Mouse (Mus musculus) midbrain, embryonic 12.5 days (tissue): ENCODE data around the gene Hmmr. TPM values are rescaled to one million over a fixed set of nuclear protein-coding genes. Genes with fewer than 3 reads are reported as not detected.
A peak's percentile ranks its signal among the peaks of the same experiment; 100 is the strongest.

ENCODE experiments used
- ATAC-seq: fragments of 200-750 bp; cut with Nextera tagmentation; 2 replicates; pipeline ENCODE4 v1.8.0; 2017; ENCODE audit warnings: low read depth, moderate TSS enrichment, moderate library complexity; ENCODE audit not compliant: low FRiP score
- H3K27ac ChIP-seq: fragments of 300-500 bp; sonication (generic); replicated peaks from 2 replicates; pipeline ENCODE4 v1.5.1; 2016; ENCODE audit warnings: mild to moderate bottlenecking
- H3K27me3 ChIP-seq: fragments of 300-500 bp; sonication (generic); 2 replicates; pipeline ENCODE4 v1.6.1; 2016; ENCODE audit warnings: mild to moderate bottlenecking
- H3K36me3 ChIP-seq: fragments of 300-500 bp; sonication (generic); 2 replicates; pipeline ENCODE4 v1.6.1; 2016
- H3K4me1 ChIP-seq: fragments of 300-500 bp; sonication (generic); 2 replicates; pipeline ENCODE4 v1.6.1; 2016
- H3K4me2 ChIP-seq: fragments of 300-500 bp; sonication (generic); replicated peaks from 2 replicates; pipeline ENCODE4 v1.6.1; 2016; ENCODE audit warnings: mild to moderate bottlenecking, moderate library complexity
- H3K4me3 ChIP-seq: fragments of 300-500 bp; sonication (generic); 2 replicates; pipeline ENCODE4 v1.5.1; 2016; ENCODE audit warnings: mild to moderate bottlenecking
- H3K9ac ChIP-seq: fragments of 300-500 bp; sonication (generic); replicated peaks from 2 replicates; pipeline ENCODE4 v1.6.1; 2016; ENCODE audit warnings: mild to moderate bottlenecking, moderate library complexity
- H3K9me3 ChIP-seq: fragments of 300-500 bp; sonication (generic); 2 replicates; pipeline ENCODE4 v1.6.1; 2016; ENCODE audit warnings: mild to moderate bottlenecking
- WGBS: fragments of 180-500 bp; shearing (Covaris S2); methylation state at CpG from one replicate; pipeline ENCODE4 v1.1.7; 2016; 5-methylcytosine and 5-hydroxymethylcytosine counted together
- polyA plus RNA-seq: library from polyadenylated mRNA; unstranded; fragments of >200 nt; fragmentation: Nextera tagmentation; extraction: Ambion mirVana; gene quantifications from 2 replicates; pipeline ENCODE4 v1.2.1, GENCODE M21; 2016

Hmmr gene
- 48.5 and 49.0 TPM in 2 replicates for polyA plus RNA-seq

- WGBS, result under 1% methylated on average over 52 of the region's 52 CpGs
- no peaks in the 10 kb centered on the region for H3K9me3 ChIP-seq
- H3K27me3 ChIP-seq, result no peaks in the 10 kb centered on the region
- peaks cover 25% of the 10 kb centered on the region for H3K36me3 ChIP-seq
- peak; percentile 98 for ATAC-seq
- peak within 1 kb of the TSS; percentile 82 for H3K4me2 ChIP-seq
- H3K9ac ChIP-seq, result peak within 1 kb of the TSS; percentile 93
- peak within 1 kb of the TSS; percentile 71 for H3K27ac ChIP-seq
- H3K4me1 ChIP-seq, result peaks cover 30% of the 10 kb centered on the region
- H3K4me3 ChIP-seq, result peak within 1 kb of the TSS; percentile 91
Observed at GRCm38 (mm10) chr11:40733339-40734174, at the start of gene Hmmr, which contains the start of gene Nudcd2. Hmmr (minus strand) TSS chr11:40733422. Nudcd2 (plus strand) TSS chr11:40733667.

- Histone ChIP-seq H3K36me3 (no peaks in the 10 kb centered on the region), H3K27me3 (no peaks in the 10 kb centered on the region), H3K9ac (no peak overlapping the region), H3K9me3 (no peaks in the 10 kb centered on the region), H3K27ac (no peak overlapping the region), H3K4me1 (no peaks in the 10 kb centered on the region), H3K4me3 (no peak overlapping the region), H3K4me2 (no peak overlapping the region)
- WGBS, result 72% methylated on average over 2 of the region's 2 CpGs
- no peak for ATAC-seq
Observed at GRCm38 (mm10) chr11:40781857-40782256, 48.6 kb upstream of the Hmmr start.

GRCm38 (mm10) chr11:40775315-40776269, 42.4 kb upstream of the Hmmr start:
- ATAC-seq, result no peak
- Histone ChIP-seq H3K36me3 (no peaks in the 10 kb centered on the region), H3K9me3 (no peaks in the 10 kb centered on the region), H3K27ac (no peak overlapping the region), H3K27me3 (no peaks in the 10 kb centered on the region), H3K4me3 (no peak overlapping the region), H3K4me1 (no peaks in the 10 kb centered on the region), H3K4me2 (no peak overlapping the region), H3K9ac (no peak overlapping the region)
- WGBS, result 54% methylated on average over 12 of the region's 12 CpGs

- Histone ChIP-seq H3K9ac (no peak overlapping the region), H3K4me2 (no peak overlapping the region), H3K4me1 (no peaks in the 10 kb centered on the region), H3K9me3 (no peaks in the 10 kb centered on the region), H3K36me3 (no peaks in the 10 kb centered on the region), H3K27me3 (no peaks in the 10 kb centered on the region), H3K4me3 (no peak overlapping the region), H3K27ac (no peak overlapping the region)
- no peak for ATAC-seq
- WGBS, result 86% methylated on average over 4 of the region's 4 CpGs
Observed at GRCm38 (mm10) chr11:40764690-40765089, 31.5 kb upstream of the Hmmr start.

- WGBS, result 39% methylated on average over 2 of the region's 2 CpGs
- H3K4me1 ChIP-seq, result no peaks in the 10 kb centered on the region
Observed at GRCm38 (mm10) chr11:40763395-40763794, 30.2 kb upstream of the Hmmr start.

GRCm38 (mm10) chr11:40759896-40760295, 26.7 kb upstream of the Hmmr start:
- Histone ChIP-seq H3K4me3 (no peak overlapping the region), H3K4me1 (0 out of 2 replicates have a peak, but pooled peaks cover 2% of the 10 kb centered on the region), H3K9ac (no peak overlapping the region), H3K9me3 (no peaks in the 10 kb centered on the region), H3K27me3 (no peaks in the 10 kb centered on the region), H3K36me3 (no peaks in the 10 kb centered on the region), H3K27ac (no peak overlapping the region), H3K4me2 (no peak overlapping the region)
- WGBS, result 88% methylated on average over 8 of the region's 8 CpGs
- ATAC-seq, result no peak

More at GRCm38 (mm10) chr11:40763395-40763794, 30.2 kb upstream of the Hmmr start:
- no peaks in the 10 kb centered on the region for H3K36me3 ChIP-seq
- no peak overlapping the region for H3K4me2 ChIP-seq
- H3K4me3 ChIP-seq, result no peak overlapping the region
- ATAC-seq, result no peak
- H3K27me3 ChIP-seq, result no peaks in the 10 kb centered on the region
- no peak overlapping the region for H3K27ac ChIP-seq
- H3K9ac ChIP-seq, result no peak overlapping the region
- H3K9me3 ChIP-seq, result no peaks in the 10 kb centered on the region

GRCm38 (mm10) chr11:40755968-40756367, 22.7 kb upstream of the Hmmr start:
- Histone ChIP-seq H3K4me3 (no peak overlapping the region), H3K9ac (no peak overlapping the region), H3K4me1 (peaks cover 7% of the 10 kb centered on the region), H3K36me3 (no peaks in the 10 kb centered on the region), H3K9me3 (no peaks in the 10 kb centered on the region), H3K27ac (no peak overlapping the region), H3K4me2 (peak overlapping the region; percentile 73; the same call in 1 of the 2 replicates), H3K27me3 (no peaks in the 10 kb centered on the region)
- 89% methylated on average over 8 of the region's 8 CpGs for whole genome bisulfite sequencing
- no peak for ATAC-seq

GRCm38 (mm10) chr11:40755109-40755627, 21.9 kb upstream of the Hmmr start, which contains the start of gene Ccng1:
Ccng1 (minus strand) TSS chr11:40755311.
- no peaks in the 10 kb centered on the region for H3K9me3 ChIP-seq
- peak within 1 kb of the TSS; percentile 65 for H3K4me3 ChIP-seq
- peak within 1 kb of the TSS; percentile 78 for H3K9ac ChIP-seq
- peaks cover 7% of the 10 kb centered on the region for H3K4me1 ChIP-seq
- ATAC-seq, result peak; percentile 99
- no peaks in the 10 kb centered on the region for H3K27me3 ChIP-seq
- WGBS, result 1% methylated on average over 25 of the region's 25 CpGs
- peak within 1 kb of the TSS; percentile 73 for H3K4me2 ChIP-seq
- no peaks in the 10 kb centered on the region for H3K36me3 ChIP-seq
- 0 out of 2 replicates have a peak within 1 kb of the TSS, but pooled peaks have one; percentile 4 for H3K27ac ChIP-seq

- H3K27ac ChIP-seq, result 0 out of 2 replicates have a peak overlapping the region, but pooled peaks have one; percentile 4
- peak overlapping the region; percentile 73 for H3K4me2 ChIP-seq
- peaks cover 7% of the 10 kb centered on the region for H3K4me1 ChIP-seq
- H3K9ac ChIP-seq, result peak overlapping the region; percentile 78
- no peaks in the 10 kb centered on the region for H3K27me3 ChIP-seq
- H3K4me3 ChIP-seq, result peak overlapping the region; percentile 65
- no peak; the same call in 1 of the 2 replicates for ATAC-seq
- H3K9me3 ChIP-seq, result no peaks in the 10 kb centered on the region
- H3K36me3 ChIP-seq, result 0 out of 2 replicates have a peak, but pooled peaks cover 3% of the 10 kb centered on the region
- 3% methylated on average over 19 of the region's 19 CpGs for WGBS
Observed at GRCm38 (mm10) chr11:40754664-40755107, 21.5 kb upstream of the Hmmr start.

- Histone ChIP-seq H3K27ac (no peak overlapping the region), H3K27me3 (no peaks in the 10 kb centered on the region), H3K4me3 (no peak overlapping the region), H3K9me3 (no peaks in the 10 kb centered on the region), H3K36me3 (0 out of 2 replicates have a peak, but pooled peaks cover 3% of the 10 kb centered on the region), H3K4me2 (no peak overlapping the region), H3K9ac (no peak overlapping the region), H3K4me1 (peaks cover 7% of the 10 kb centered on the region)
- WGBS, result 83% methylated on average over 6 of the region's 6 CpGs
- ATAC-seq, result no peak
Observed at GRCm38 (mm10) chr11:40753836-40754235, 20.6 kb upstream of the Hmmr start.

GRCm38 (mm10) chr11:40747716-40748115, 14.5 kb upstream of the Hmmr start:
- 0 out of 2 replicates have a peak, but pooled peaks cover 7% of the 10 kb centered on the region for H3K36me3 ChIP-seq
- no peaks in the 10 kb centered on the region for H3K27me3 ChIP-seq
- no peaks in the 10 kb centered on the region for H3K9me3 ChIP-seq
- H3K9ac ChIP-seq, result no peak overlapping the region
- H3K4me3 ChIP-seq, result no peak overlapping the region
- no peaks in the 10 kb centered on the region for H3K4me1 ChIP-seq
- ATAC-seq, result no peak
- H3K27ac ChIP-seq, result no peak overlapping the region
- WGBS, result 65% methylated on average over 2 of the region's 2 CpGs
- no peak overlapping the region for H3K4me2 ChIP-seq
